Mouse (Mus musculus) heart, postnatal 0 days (tissue): ENCODE results near the gene Myof. TPM values are rescaled to one million over a fixed set of nuclear protein-coding genes. Genes with fewer than 3 reads are reported as not detected.

Experiments used
- ATAC-seq: fragments of 200-750 bp; cut with Nextera tagmentation; 2 replicates; pipeline ENCODE4 v1.8.0; 2017; ENCODE audit warnings: low read depth, moderate number of reproducible peaks, moderate library complexity; ENCODE audit not compliant: insufficient read depth
- DNase-seq: peaks from one replicate; pipeline ENCODE4 v3.0.0-alpha.2; 2016; ENCODE audit warnings: low spot score
- H3K27ac ChIP-seq: fragments of 300-500 bp; sonication (generic); 2 replicates; pipeline ENCODE4 v1.5.1; 2014; ENCODE audit warnings: low read depth, mild to moderate bottlenecking
- H3K27me3 ChIP-seq: fragments of 300-500 bp; sonication (generic); 2 replicates; pipeline ENCODE4 v1.6.1; 2014; ENCODE audit warnings: low read length, mixed read lengths; ENCODE audit not compliant: control insufficient read depth, insufficient read depth
- H3K36me3 ChIP-seq: fragments of 300-500 bp; sonication (generic); replicated peaks from 2 replicates; pipeline ENCODE4 v1.6.1; 2014; ENCODE audit warnings: low read length, mixed read lengths; ENCODE audit not compliant: control insufficient read depth, insufficient read depth
- H3K4me1 ChIP-seq: fragments of 300-500 bp; sonication (generic); 2 replicates; pipeline ENCODE4 v1.6.1; 2014; ENCODE audit warnings: antibody characterized with exemption; ENCODE audit not compliant: control insufficient read depth, insufficient read depth
- H3K4me2 ChIP-seq: fragments of 300-500 bp; sonication (generic); 2 replicates; pipeline ENCODE4 v1.6.1; 2014; ENCODE audit warnings: low read depth, mild to moderate bottlenecking, low read length, moderate library complexity
- H3K4me3 ChIP-seq: fragments of 300-500 bp; sonication (generic); 2 replicates; pipeline ENCODE4 v1.5.1; 2014; ENCODE audit warnings: low read depth, low read length
- H3K9ac ChIP-seq: fragments of 300-500 bp; sonication (generic); replicated peaks from 2 replicates; pipeline ENCODE4 v1.6.1; 2014; ENCODE audit warnings: low read depth, low read length, mixed read lengths
- H3K9me3 ChIP-seq: fragments of 300-500 bp; sonication (generic); replicated peaks from 2 replicates; pipeline ENCODE4 v1.6.1; 2016; ENCODE audit warnings: low read length; ENCODE audit not compliant: control insufficient read depth
- CTCF ChIP-seq: IDR thresholded peaks from 2 replicates; pipeline ENCODE4 v1.5.1; 2016; ENCODE audit warnings: antibody characterized with exemption, control low read depth, low read depth
- EP300 ChIP-seq: IDR thresholded peaks from 2 replicates; pipeline ENCODE4 v1.6.1; 2016; ENCODE audit warnings: antibody characterized with exemption, low read depth
- WGBS: fragments of 180-500 bp; shearing (Covaris S2); extraction: QIAGEN DNeasy Blood & Tissue Kit; methylation state at CpG from one replicate; pipeline ENCODE4 v1.1.7; 2014; 5-methylcytosine and 5-hydroxymethylcytosine counted together
- polyA plus RNA-seq: library from polyadenylated mRNA; unstranded; fragments of >200 nt; fragmentation: Nextera tagmentation; extraction: Ambion mirVana; gene quantifications from 2 replicates; pipeline ENCODE4 v1.2.1, GENCODE M21; 2015
- total RNA-seq: library from RNA; depleted of rRNA; stranded (reverse); fragments of >200 nt; gene quantifications from 2 replicates; pipeline ENCODE4 v1.2.3, GENCODE M21; 2014; ENCODE audit warnings: low replicate concordance

Gene Myof
- total and polyA plus RNA-seq, 2 experiments from 2014 or later = 2.8 to 9.5 TPM

GRCm38 (mm10) chr19:38000990-38001389 is 42.4 kb downstream of the Myof start:
- Histone ChIP-seq H3K27me3 (no peaks in the 10 kb centered on the region), H3K4me1 (peaks cover 13% of the 10 kb centered on the region), H3K27ac (no peak overlapping the region), H3K9ac (no peak overlapping the region), H3K4me2 (no peak overlapping the region), H3K9me3 (no peaks in the 10 kb centered on the region), H3K4me3 (no peak overlapping the region), H3K36me3 (no peaks in the 10 kb centered on the region)
- no peak for DNase-seq
- ATAC-seq = no peak
- 84% methylated on average over 4 of the region's 4 CpGs for WGBS
- TF ChIP-seq EP300 (no peak), CTCF (no peak)

DNA sequence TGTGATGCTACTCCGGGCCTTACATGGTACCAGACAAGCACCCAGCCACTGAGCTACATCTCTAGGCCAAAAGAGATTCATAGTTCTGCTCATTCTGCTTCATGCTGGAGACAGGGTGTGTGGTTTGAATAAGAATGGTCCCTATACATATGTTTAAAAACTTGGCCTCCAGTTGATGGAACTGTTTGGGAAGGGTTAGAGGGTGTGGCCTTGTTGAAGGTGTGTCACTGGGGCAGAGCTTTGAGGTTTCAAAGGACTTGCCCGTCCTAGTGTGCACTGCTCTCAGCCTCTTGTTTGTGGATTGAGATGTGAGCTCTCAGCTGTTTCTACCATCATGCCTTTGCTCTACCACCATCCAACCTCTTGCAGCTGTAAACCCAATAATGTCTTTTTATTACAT is 43.4 kb downstream of the Myof start:
- Histone ChIP-seq H3K27me3 (no peaks in the 10 kb centered on the region), H3K9me3 (no peaks in the 10 kb centered on the region), H3K36me3 (no peaks in the 10 kb centered on the region), H3K4me3 (no peak overlapping the region), H3K4me1 (peaks cover 12% of the 10 kb centered on the region), H3K9ac (no peak overlapping the region), H3K27ac (no peak overlapping the region), H3K4me2 (no peak overlapping the region)
- WGBS = 83% methylated on average over 2 of the region's 2 CpGs
- ATAC-seq (no peak), DNase-seq (no peak)
- no peak for TF ChIP-seq CTCF
- no peak for TF ChIP-seq EP300

DNA sequence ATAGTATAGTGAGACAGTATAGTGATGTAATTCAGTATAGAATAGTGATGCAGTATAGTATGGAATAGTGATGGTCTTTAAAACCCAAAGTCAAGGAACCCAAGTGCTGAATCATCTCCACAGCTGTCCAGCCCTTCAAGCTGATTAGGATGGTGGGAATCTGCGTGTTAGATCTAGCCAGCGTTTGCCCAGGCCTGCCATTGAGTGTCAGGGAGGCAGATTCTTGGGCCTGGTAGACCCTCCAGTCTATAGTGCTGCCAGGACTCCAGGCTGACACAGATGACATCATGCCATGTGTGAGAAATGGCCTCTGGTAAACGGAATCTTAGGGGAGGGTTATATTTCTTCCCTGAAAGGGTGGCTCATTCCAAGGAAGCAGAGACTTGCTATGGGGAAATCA is 49.1 kb downstream of the Myof start:
- Histone ChIP-seq H3K4me1 (peaks cover 11% of the 10 kb centered on the region), H3K4me3 (no peak overlapping the region), H3K36me3 (no peaks in the 10 kb centered on the region), H3K9me3 (no peaks in the 10 kb centered on the region), H3K27ac (no peak overlapping the region), H3K27me3 (no peaks in the 10 kb centered on the region), H3K9ac (no peak overlapping the region), H3K4me2 (no peak overlapping the region)
- WGBS = 86% methylated on average over 3 of the region's 3 CpGs
- TF ChIP-seq EP300 (no peak), CTCF (no peak)
- DNase-seq = no peak
- no peak for ATAC-seq

- Histone ChIP-seq H3K4me1 (peaks cover 11% of the 10 kb centered on the region), H3K9me3 (no peaks in the 10 kb centered on the region), H3K4me3 (no peak overlapping the region), H3K27ac (no peak overlapping the region), H3K9ac (no peak overlapping the region), H3K4me2 (0 out of 2 replicates have a peak overlapping the region, but pooled peaks have one; percentile 13), H3K27me3 (no peaks in the 10 kb centered on the region), H3K36me3 (no peaks in the 10 kb centered on the region)
- ATAC-seq (no peak), DNase-seq (no peak)
- TF ChIP-seq EP300 (no peak), CTCF (no peak)
- 55% methylated on average over 2 of the region's 2 CpGs for WGBS
Observed at GRCm38 (mm10) chr19:37992184-37992554, 51.2 kb downstream of the Myof start.

DNA sequence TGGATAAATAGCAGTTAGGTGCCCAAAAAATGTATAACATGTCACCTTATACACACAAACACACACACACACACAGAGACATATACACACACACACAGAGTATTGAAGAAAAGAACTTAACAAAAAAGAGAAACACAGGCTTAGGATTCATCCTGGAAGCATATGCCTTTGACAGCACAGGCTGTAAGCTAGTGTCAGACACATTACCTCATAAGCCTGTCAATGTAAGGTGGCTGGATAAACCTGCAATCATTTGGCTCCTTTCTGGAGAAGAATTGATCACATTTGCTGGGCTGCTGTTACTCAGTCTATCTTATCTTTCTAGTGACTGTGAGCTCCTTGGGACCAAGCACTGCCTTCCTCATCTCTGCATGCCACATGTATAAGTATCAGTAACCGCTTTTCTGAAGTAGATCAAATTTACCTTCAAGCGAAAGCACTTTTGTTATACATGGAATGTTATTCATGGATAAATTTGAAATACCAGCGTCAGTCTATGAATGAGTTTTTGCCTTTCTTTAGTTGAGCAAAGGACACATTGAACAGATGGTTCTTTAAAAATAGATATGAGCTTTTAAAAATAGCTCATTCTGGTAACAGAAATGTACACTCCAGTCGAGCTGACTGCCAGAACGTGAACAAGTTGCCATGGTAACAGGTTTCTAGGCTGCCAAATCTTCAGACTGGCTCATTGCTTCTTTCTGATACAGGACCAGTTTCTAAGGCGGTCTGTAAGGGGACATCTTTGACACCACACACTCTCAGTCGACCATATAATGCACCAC is 51.8 kb downstream of the Myof start:
- Histone ChIP-seq H3K9ac (no peak overlapping the region), H3K4me2 (0 out of 2 replicates have a peak overlapping the region, but pooled peaks have one; percentile 13), H3K4me1 (peaks cover 11% of the 10 kb centered on the region), H3K27me3 (no peaks in the 10 kb centered on the region), H3K36me3 (no peaks in the 10 kb centered on the region), H3K9me3 (no peaks in the 10 kb centered on the region), H3K27ac (peak overlapping the region; percentile 17), H3K4me3 (no peak overlapping the region)
- TF ChIP-seq EP300 (no peak), CTCF (no peak)
- peak; percentile 17; the same call in 1 of the 2 replicates for ATAC-seq
- 24% methylated on average over 7 of the region's 7 CpGs for WGBS
- DNase-seq = peak; percentile 68

- 88% methylated on average over 2 of the region's 2 CpGs for WGBS
Observed at GRCm38 (mm10) chr19:37989971-37990370, 53.4 kb downstream of the Myof start.

More at GRCm38 (mm10) chr19:37989971-37990370, 53.4 kb downstream of the Myof start:
- Histone ChIP-seq H3K9me3 (no peaks in the 10 kb centered on the region), H3K9ac (no peak overlapping the region), H3K4me1 (peaks cover 11% of the 10 kb centered on the region), H3K4me3 (no peak overlapping the region), H3K27me3 (no peaks in the 10 kb centered on the region), H3K36me3 (no peaks in the 10 kb centered on the region), H3K27ac (no peak overlapping the region), H3K4me2 (no peak overlapping the region)
- TF ChIP-seq EP300 (no peak), CTCF (no peak)
- ATAC-seq = no peak
- no peak for DNase-seq
